In genomic region chrX:11614237-11614636, GRCm38 (mm10) we compare ENCODE assay signal across 9 mouse cellular contexts.
DNase-seq lines count a peak whose midpoint lies in the region; ATAC-seq lines count a peak whose summit lies in the region.
"Had no signal": no experiment of that assay in that cellular context is flagged by ENCODE, and none has a peak within 500 bp of the region (broad histone marks: within the 10 kb centered on the region; RNA-seq: fewer than 3 reads in every experiment).

No protein-coding gene starts in this region.

- H3K4me2 ChIP-seq in stomach, embryonic 16.5 days (ENCODE audit: low read depth, low read length): no peak overlapping the region
- H3K4me2 ChIP-seq: liver, embryonic 15.5 days had no signal

- DNase-seq in gastrocnemius, postnatal 14 days: peak; percentile 44
- no peak for DNase-seq in gastrocnemius, adult 18-20 months (ENCODE audit: low spot score)
- DNase-seq in testis, postnatal 10 days (ENCODE audit: low spot score): peak; percentile 60
- no peak for DNase-seq in testis, postnatal 14 days (ENCODE audit: low spot score)
- no peak for DNase-seq in layer of hippocampus, postnatal 36 days
- DNase-seq in cerebellum, postnatal 36 days: no peak

- ATAC-seq in hematopoietic stem cell, adult 5-6 weeks (replicated peaks in 1 of 2; ENCODE audit: insufficient read depth in 1 of 2, low FRiP score in 2 of 2, low TSS enrichment in 1 of 2, low read depth in 1 of 2, poor library complexity in 2 of 2, severe bottlenecking in 2 of 2): peak; percentile 64 to 65
- ATAC-seq in stomach, embryonic 16.5 days (ENCODE audit: insufficient read depth, low FRiP score): no peak

- 0 out of 2 replicates have a peak overlapping the region, but pooled peaks have one; percentile 6 for H3K27ac ChIP-seq in stomach, embryonic 16.5 days (ENCODE audit: low read length)
- H3K27ac ChIP-seq: liver, embryonic 15.5 days had no signal

- no peaks in the 10 kb centered on the region for H3K36me3 ChIP-seq in stomach, embryonic 16.5 days (ENCODE audit: control insufficient read depth, insufficient read depth, low read length)
- H3K36me3 ChIP-seq: liver, embryonic 15.5 days had no signal

- H3K9me3 ChIP-seq in stomach, embryonic 16.5 days (replicated peaks; ENCODE audit: control insufficient read depth, low read length): no peaks in the 10 kb centered on the region
- H3K9me3 ChIP-seq: liver, embryonic 15.5 days had no signal

- H3K9ac ChIP-seq in stomach, embryonic 16.5 days (ENCODE audit: low read length): no peak overlapping the region
- H3K9ac ChIP-seq: liver, embryonic 15.5 days had no signal

- WGBS in stomach, embryonic 16.5 days: 26% methylated on average over 8 of the region's 8 CpGs

- H3K27me3 ChIP-seq in stomach, embryonic 16.5 days (ENCODE audit: control insufficient read depth, insufficient read depth, low read length): no peaks in the 10 kb centered on the region
- H3K27me3 ChIP-seq: liver, embryonic 15.5 days had no signal

- intact Hi-C loops in gastrocnemius, postnatal 14 days (cut with DNase I; ENCODE audit: low total_unique reads): no loop called here

- H3K4me1 ChIP-seq in stomach, embryonic 16.5 days (ENCODE audit: control insufficient read depth, insufficient read depth, low read length): no peaks in the 10 kb centered on the region
- H3K4me1 ChIP-seq: liver, embryonic 15.5 days had no signal

- no peak overlapping the region for H3K4me3 ChIP-seq in stomach, embryonic 16.5 days (replicated peaks; ENCODE audit: low read length)
- H3K4me3 ChIP-seq: liver, embryonic 15.5 days had no signal

Comparison
In these comparisons a context has a peak if more than half of its experiments do, and no peak if none do; other contexts are left out.
1. DNase-seq: peak in gastrocnemius, postnatal 14 days (single experiment) and testis, postnatal 10 days (single experiment); none in gastrocnemius, adult 18-20 months (single experiment), testis, postnatal 14 days (single experiment), layer of hippocampus, postnatal 36 days (0 of 2) and cerebellum, postnatal 36 days (0 of 2).